Mouse (Mus musculus) testis, postnatal 10 days (tissue): ENCODE measurements around the gene Rln3.
A peak's percentile ranks its signal among the peaks of the same experiment; 100 is the strongest.
"Not testable (repeated sequence)": the region's sequence is repeated elsewhere in the genome, so short reads cannot be mapped to it uniquely, and the experiment has no call there.

Source experiments
- DNase-seq: peaks from one replicate; pipeline ENCODE4 v3.0.0; 2021; ENCODE audit warnings: low spot score

The Rln3 gene

GRCm38 (mm10) chr8:84019738-84020137, 25.1 kb downstream of the Rln3 start:
- no peak for DNase-seq

GRCm38 (mm10) chr8:84015833-84016232, 29.0 kb downstream of the Rln3 start:
- DNase-seq: no peak

GRCm38 (mm10) chr8:84012499-84013165, 32.2 kb downstream of the Rln3 start:
- no peak for DNase-seq

- DNase-seq: no peak
These were observed 32.9 kb downstream of the Rln3 start, which contains the start of gene 2210011C24Rik for GRCm38 (mm10) chr8:84011705-84012498. TSS of gene 2210011C24Rik (minus strand) at chr8:84012171.

- peak; percentile 88 for DNase-seq
These were observed 33.9 kb downstream of the Rln3 start for GRCm38 (mm10) chr8:84010625-84011611.

GRCm38 (mm10) chr8:84009876-84010275, 34.9 kb downstream of the Rln3 start:
- peak; percentile 93 for DNase-seq

GRCm38 (mm10) chr8:84008362-84008761, 36.4 kb downstream of the Rln3 start:
- DNase-seq: no peak

GRCm38 (mm10) chr8:84005502-84005901, 39.3 kb downstream of the Rln3 start:
- not testable (repeated sequence) for DNase-seq

- peak; percentile 95 for DNase-seq
These were observed 40.1 kb downstream of the Rln3 start for GRCm38 (mm10) chr8:84004533-84005201.

- DNase-seq: no peak
These were observed 41.1 kb downstream of the Rln3 start for GRCm38 (mm10) chr8:84003612-84004246.

GRCm38 (mm10) chr8:84002957-84003611, 41.7 kb downstream of the Rln3 start:
- DNase-seq: peak; percentile 50

GRCm38 (mm10) chr8:84001281-84002000, 43.4 kb downstream of the Rln3 start, which contains the start of gene 1700067K01Rik:
TSS of gene 1700067K01Rik (plus strand) at chr8:84001502.
- DNase-seq: no peak

GRCm38 (mm10) chr8:83999825-84000224, 45.0 kb downstream of the Rln3 start:
- no peak for DNase-seq

GRCm38 (mm10) chr8:83999057-83999705, 45.6 kb downstream of the Rln3 start:
- no peak for DNase-seq

- DNase-seq: peak; percentile 71
These were observed 46.4 kb downstream of the Rln3 start for GRCm38 (mm10) chr8:83998231-83999056.

GRCm38 (mm10) chr8:83997511-83998141, 47.2 kb downstream of the Rln3 start, which contains the start of gene Samd1:
TSS of gene Samd1 (plus strand) at chr8:83997672.
- peak; percentile 77 for DNase-seq
